Mouse (Mus musculus) intestine, embryonic 15.5 days (tissue): ENCODE results near the gene Nlrc5. TPM values are rescaled to one million over a fixed set of nuclear protein-coding genes. Genes with fewer than 3 reads are reported as not detected.

Experiments used
- ATAC-seq: fragments of 200-750 bp; cut with Nextera tagmentation; 2 replicates; pipeline ENCODE4 v1.8.0; 2017; ENCODE audit warnings: moderate TSS enrichment, moderate library complexity
- H3K27ac ChIP-seq: fragments of 300-500 bp; sonication (generic); 2 replicates; pipeline ENCODE4 v1.5.1; 2015; ENCODE audit warnings: mild to moderate bottlenecking, inconsistent platforms
- H3K27me3 ChIP-seq: fragments of 300-500 bp; sonication (generic); replicated peaks from 2 replicates; pipeline ENCODE4 v1.6.1; 2015; ENCODE audit warnings: inconsistent platforms
- H3K36me3 ChIP-seq: fragments of 300-500 bp; sonication (generic); 2 replicates; pipeline ENCODE4 v1.6.1; 2015; ENCODE audit warnings: inconsistent platforms
- H3K4me1 ChIP-seq: fragments of 300-500 bp; sonication (generic); replicated peaks from 2 replicates; pipeline ENCODE4 v1.6.1; 2015; ENCODE audit warnings: inconsistent platforms
- H3K4me2 ChIP-seq: fragments of 300-500 bp; sonication (generic); replicated peaks from 2 replicates; pipeline ENCODE4 v1.6.1; 2015; ENCODE audit warnings: mild to moderate bottlenecking, inconsistent platforms
- H3K4me3 ChIP-seq: fragments of 300-500 bp; sonication (generic); replicated peaks from 2 replicates; pipeline ENCODE4 v1.5.1; 2015; ENCODE audit warnings: inconsistent platforms
- H3K9ac ChIP-seq: fragments of 300-500 bp; sonication (generic); 2 replicates; pipeline ENCODE4 v1.6.1; 2015; ENCODE audit warnings: inconsistent platforms
- H3K9me3 ChIP-seq: fragments of 300-500 bp; sonication (generic); 2 replicates; pipeline ENCODE4 v1.6.1; 2016; ENCODE audit warnings: inconsistent platforms
- WGBS: fragments of 180-500 bp; shearing (Covaris S2); methylation state at CpG from one replicate; pipeline ENCODE4 v1.1.7; 2015; 5-methylcytosine and 5-hydroxymethylcytosine counted together
- polyA plus RNA-seq: library from polyadenylated mRNA; unstranded; fragments of >200 nt; fragmentation: Nextera tagmentation; extraction: Ambion mirVana; gene quantifications from 2 replicates; pipeline ENCODE4 v1.2.1, GENCODE M21; 2015

Gene Nlrc5
- polyA plus RNA-seq, 1 experiment from 2014 or later, result 0.21 TPM

DNA sequence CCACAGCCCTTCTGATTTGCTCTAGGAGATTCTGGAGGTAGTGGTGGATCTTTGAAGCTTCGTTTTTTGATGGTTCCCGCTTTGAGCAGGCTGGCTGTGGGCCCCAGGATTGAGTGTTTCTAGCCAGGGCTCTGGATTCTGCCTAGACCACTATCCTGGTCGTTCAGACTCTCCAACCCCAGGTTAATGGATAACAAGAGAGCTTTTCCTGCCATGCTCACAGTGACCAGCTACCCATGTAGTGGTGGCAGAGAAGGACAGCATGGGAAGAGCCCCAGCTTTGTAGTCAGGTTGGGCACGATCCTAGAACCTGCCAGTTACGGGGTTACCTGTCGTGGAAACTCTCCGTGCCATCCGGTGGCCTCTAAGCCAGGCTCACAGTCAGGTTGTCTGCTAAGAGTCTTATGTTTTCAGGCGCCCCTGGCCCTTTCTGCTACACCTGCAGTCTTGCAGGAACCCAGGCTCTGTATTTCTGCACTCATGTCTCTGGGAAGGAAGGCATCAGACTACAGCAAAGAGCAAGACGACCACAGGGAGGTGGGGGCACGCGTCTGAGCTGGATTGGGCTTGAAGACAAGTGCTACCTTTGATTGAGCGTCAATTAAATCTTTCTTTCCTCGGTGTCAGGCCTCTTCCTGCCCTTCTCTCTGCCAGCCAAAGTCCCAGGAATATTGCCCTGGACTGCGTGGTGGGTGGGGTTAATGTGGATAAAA lies 132.4 kb downstream of the Nlrc5 start:
- ATAC-seq, result peak; percentile 65; the same call in 1 of the 2 replicates
- Histone ChIP-seq H3K9me3 (no peaks in the 10 kb centered on the region), H3K27me3 (no peaks in the 10 kb centered on the region), H3K4me3 (no peak overlapping the region), H3K4me2 (no peak overlapping the region), H3K27ac (no peak overlapping the region), H3K4me1 (no peaks in the 10 kb centered on the region), H3K36me3 (no peaks in the 10 kb centered on the region), H3K9ac (no peak overlapping the region)
- WGBS, result 49% methylated on average over 15 of the region's 15 CpGs

DNA sequence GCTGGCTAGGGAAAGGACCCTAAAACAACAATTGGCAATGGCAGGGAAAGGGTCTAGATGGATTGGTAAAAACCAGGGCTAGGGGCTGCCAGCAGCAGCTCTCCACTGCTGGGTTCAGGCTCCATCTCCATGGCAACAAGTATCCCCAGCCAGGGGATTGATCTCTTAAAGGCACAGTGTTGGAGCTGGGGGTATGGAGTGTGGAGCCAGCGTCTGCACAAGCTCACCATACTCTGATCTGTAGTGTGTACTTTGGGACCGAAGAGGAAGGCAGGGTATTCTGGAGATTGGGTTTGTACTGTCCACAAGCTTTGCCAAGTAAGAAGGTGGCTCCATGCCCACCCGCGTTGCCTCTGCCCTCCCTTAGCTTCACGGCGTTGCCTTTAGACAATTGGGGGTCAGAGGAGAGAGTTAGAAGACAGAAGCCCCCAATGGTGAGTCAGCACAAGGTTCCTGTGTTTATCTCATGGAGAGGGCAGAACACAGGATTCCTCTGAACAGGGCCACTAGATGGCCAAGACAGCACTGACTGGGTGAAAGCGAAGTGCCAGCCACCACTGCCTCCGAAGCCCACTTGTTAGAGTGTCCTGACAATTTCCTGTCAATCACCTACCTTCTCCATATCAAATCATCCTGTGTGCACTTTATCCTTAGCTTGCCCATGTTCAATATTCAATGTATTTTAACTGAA lies 133.1 kb downstream of the Nlrc5 start:
- Histone ChIP-seq H3K4me1 (no peaks in the 10 kb centered on the region), H3K9ac (no peak overlapping the region), H3K36me3 (0 out of 2 replicates have a peak, but pooled peaks cover 3% of the 10 kb centered on the region), H3K4me2 (no peak overlapping the region), H3K27me3 (no peaks in the 10 kb centered on the region), H3K27ac (no peak overlapping the region), H3K9me3 (no peaks in the 10 kb centered on the region), H3K4me3 (no peak overlapping the region)
- no peak for ATAC-seq
- 67% methylated on average over 8 of the region's 8 CpGs for WGBS

DNA sequence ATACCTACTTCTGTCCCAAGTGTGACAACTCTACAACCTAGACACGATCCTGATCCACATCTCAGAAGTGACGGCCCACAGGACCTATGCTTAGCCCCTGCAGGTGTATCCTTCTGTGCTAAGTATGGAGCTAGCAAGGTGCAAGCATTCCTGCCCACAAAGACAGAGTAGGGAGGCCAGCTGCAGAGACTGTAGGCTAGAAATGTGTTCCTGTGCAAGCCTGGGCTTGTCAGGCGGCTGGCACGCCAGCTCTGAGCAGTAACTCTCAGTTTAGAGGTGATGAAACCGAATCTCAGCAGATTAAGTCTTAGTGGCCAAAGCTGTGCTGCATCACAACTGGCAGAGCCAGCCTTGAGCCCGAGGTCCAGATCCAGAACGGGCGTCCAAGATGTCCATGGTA lies 133.9 kb downstream of the Nlrc5 start:
- H3K27me3 ChIP-seq, result no peaks in the 10 kb centered on the region
- WGBS, result 87% methylated on average over 8 of the region's 8 CpGs
- no peaks in the 10 kb centered on the region for H3K9me3 ChIP-seq
- H3K9ac ChIP-seq, result no peak overlapping the region
- 0 out of 2 replicates have a peak, but pooled peaks cover 3% of the 10 kb centered on the region for H3K36me3 ChIP-seq
- no peak overlapping the region for H3K27ac ChIP-seq
- no peaks in the 10 kb centered on the region for H3K4me1 ChIP-seq
- no peak overlapping the region for H3K4me3 ChIP-seq
- ATAC-seq, result no peak
- H3K4me2 ChIP-seq, result no peak overlapping the region

DNA sequence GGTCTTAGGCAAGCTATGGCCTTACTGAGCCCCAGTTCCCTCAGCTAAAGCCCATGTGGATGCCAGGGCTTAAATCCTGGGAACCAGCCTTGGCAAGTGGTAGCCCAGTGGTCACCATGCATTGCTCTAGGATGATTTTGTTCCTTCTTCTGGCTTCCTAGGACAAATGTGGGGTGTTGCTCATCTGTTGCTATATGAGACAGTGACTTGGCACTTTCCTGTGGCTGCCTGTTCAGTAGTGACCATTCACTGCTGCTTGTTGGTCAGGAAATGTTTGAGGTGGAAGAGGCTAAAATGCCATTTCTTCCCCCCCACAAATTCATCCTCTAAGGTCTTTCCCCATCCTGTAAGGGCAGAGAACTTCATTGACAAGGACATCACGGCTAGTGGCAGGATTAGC lies 135.3 kb downstream of the Nlrc5 start:
- H3K4me3 ChIP-seq, result no peak overlapping the region
- H3K4me2 ChIP-seq, result no peak overlapping the region
- H3K4me1 ChIP-seq, result no peaks in the 10 kb centered on the region
- no peak for ATAC-seq
- H3K36me3 ChIP-seq, result 0 out of 2 replicates have a peak, but pooled peaks cover 6% of the 10 kb centered on the region
- no peaks in the 10 kb centered on the region for H3K9me3 ChIP-seq
- no peaks in the 10 kb centered on the region for H3K27me3 ChIP-seq
- 61% methylated on average over 1 of the region's 1 CpGs for WGBS
- no peak overlapping the region for H3K27ac ChIP-seq
- no peak overlapping the region for H3K9ac ChIP-seq

DNA sequence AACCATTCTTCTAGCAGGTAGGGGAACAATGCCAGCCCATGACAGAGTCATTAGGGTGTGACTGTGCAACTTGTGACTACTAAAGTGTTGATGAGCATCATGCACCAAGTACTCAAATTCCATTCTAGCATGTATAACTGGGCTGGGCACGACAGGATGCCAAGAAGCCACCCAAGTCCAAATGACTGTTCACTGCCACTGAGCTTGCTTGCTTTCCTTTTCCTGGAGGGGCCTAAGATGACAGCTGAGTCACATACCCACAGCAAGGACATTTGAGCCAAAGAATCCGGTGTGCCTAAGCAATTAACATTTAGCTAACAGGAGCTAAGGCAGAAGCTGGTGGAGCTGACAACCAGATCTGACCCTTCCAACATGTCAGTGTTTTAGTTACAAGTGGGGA lies 137.7 kb downstream of the Nlrc5 start:
- no peak for ATAC-seq
- no peak overlapping the region for H3K4me3 ChIP-seq
- H3K9ac ChIP-seq, result no peak overlapping the region
- H3K4me2 ChIP-seq, result no peak overlapping the region
- whole genome bisulfite sequencing, result 78% methylated on average over 2 of the region's 2 CpGs
- H3K36me3 ChIP-seq, result 0 out of 2 replicates have a peak, but pooled peaks cover 13% of the 10 kb centered on the region
- no peaks in the 10 kb centered on the region for H3K9me3 ChIP-seq
- H3K4me1 ChIP-seq, result no peaks in the 10 kb centered on the region
- no peaks in the 10 kb centered on the region for H3K27me3 ChIP-seq
- no peak overlapping the region for H3K27ac ChIP-seq

DNA sequence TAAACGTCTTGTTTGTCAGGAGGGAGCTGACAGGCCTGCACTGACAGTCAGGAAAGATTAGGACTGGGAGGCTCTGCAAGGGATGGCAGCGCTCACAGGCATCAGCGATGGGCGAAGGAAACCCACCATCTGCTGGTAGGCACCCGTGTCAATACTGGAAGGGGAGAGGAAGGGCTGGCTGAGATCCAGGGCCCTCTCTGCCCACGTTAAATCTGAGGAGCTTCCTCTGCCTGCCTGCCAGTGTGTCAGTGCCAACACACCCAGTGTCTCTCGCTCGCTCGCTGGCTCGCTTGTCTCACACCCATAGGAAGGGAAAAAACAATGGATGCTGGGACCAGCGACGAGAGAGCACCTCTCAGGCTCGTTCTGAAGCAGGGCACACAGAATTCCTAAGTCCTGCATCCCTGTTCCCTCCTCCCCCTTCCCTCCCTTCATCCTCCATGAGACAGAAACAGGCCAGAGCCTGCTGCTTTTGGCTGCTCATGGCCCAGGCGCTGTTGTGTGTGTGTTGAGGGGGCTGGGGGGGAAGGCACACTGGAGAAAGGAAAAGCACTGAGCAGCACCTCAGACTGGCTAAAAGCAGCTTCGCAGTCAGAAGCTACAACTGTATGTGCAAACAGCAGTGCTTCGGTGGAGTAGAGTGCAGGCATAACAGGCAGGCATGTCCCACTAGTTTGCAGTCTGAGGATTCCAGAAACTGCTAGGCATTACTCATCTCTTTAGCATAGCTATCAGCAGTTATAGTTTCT lies 140.2 kb downstream of the Nlrc5 start:
- Histone ChIP-seq H3K9ac (no peak overlapping the region), H3K36me3 (peaks cover 26% of the 10 kb centered on the region), H3K4me2 (no peak overlapping the region), H3K4me3 (no peak overlapping the region), H3K4me1 (no peaks in the 10 kb centered on the region), H3K9me3 (no peaks in the 10 kb centered on the region), H3K27me3 (no peaks in the 10 kb centered on the region), H3K27ac (no peak overlapping the region)
- no peak for ATAC-seq
- WGBS, result 90% methylated on average over 16 of the region's 16 CpGs

DNA sequence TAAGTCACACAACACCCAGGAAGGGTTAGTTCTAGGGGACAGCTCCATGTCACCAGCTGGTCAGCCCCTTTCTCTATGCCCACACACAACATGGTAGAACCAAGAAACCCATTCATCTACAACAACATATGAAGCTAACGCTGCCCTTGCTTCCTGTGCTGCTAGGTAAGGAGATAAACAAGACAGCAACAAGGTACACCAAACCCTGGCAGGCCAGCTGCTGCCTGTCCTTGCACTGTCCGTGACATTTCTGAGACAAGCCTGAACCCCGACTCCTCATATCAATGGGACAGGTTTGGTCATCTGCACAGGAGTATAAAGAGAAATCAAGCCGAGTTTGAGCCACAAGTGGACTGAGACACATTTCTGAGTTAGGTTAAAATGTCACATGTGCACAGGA lies 141.0 kb downstream of the Nlrc5 start:
- no peak for ATAC-seq
- Histone ChIP-seq H3K9me3 (no peaks in the 10 kb centered on the region), H3K4me3 (no peak overlapping the region), H3K4me2 (no peak overlapping the region), H3K36me3 (peaks cover 27% of the 10 kb centered on the region), H3K27ac (no peak overlapping the region), H3K27me3 (no peaks in the 10 kb centered on the region), H3K4me1 (no peaks in the 10 kb centered on the region), H3K9ac (no peak overlapping the region)
- WGBS, result 92% methylated on average over 4 of the region's 4 CpGs

Other genes with a start within 250 kb of the Nlrc5 start
- gene Nup93, start 219.8 kb upstream of the Nlrc5 start, polyA plus RNA-seq, result 70.2 and 74.9 TPM in 2 replicates
- gene Slc12a3, start 105.2 kb upstream of the Nlrc5 start, polyA plus RNA-seq, result 0.06 and 0.10 TPM in 2 replicates
- gene Herpud1, start 47.9 kb upstream of the Nlrc5 start, polyA plus RNA-seq, result 115 and 138 TPM in 2 replicates
- gene Cpne2, start 98.6 kb downstream of the Nlrc5 start, polyA plus RNA-seq, result 7.4 and 8.4 TPM in 2 replicates
- 28.1 and 28.3 TPM in 2 replicates for gene Rspry1, start 167.6 kb downstream of the Nlrc5 start, polyA plus RNA-seq
- gene Fam192a, start 167.6 kb downstream of the Nlrc5 start, polyA plus RNA-seq, result 57.9 and 62.2 TPM in 2 replicates
- 118 and 123 TPM in 2 replicates for gene Arl2bp, start 232.2 kb downstream of the Nlrc5 start, polyA plus RNA-seq